Mouse (Mus musculus) neural tube, embryonic 13.5 days (tissue): Measurements from ENCODE around the gene Zfp553. TPM values are rescaled to one million over a fixed set of nuclear protein-coding genes. Genes with fewer than 3 reads are reported as not detected.

ENCODE experiments used
- ATAC-seq: fragments of 200-750 bp; cut with Nextera tagmentation; 2 replicates; pipeline ENCODE4 v1.8.0; 2017; ENCODE audit warnings: low read depth, mild to moderate bottlenecking, moderate TSS enrichment, moderate library complexity
- H3K27ac ChIP-seq: fragments of 300-500 bp; sonication (generic); replicated peaks from 2 replicates; pipeline ENCODE4 v1.5.1; 2015; ENCODE audit warnings: moderate library complexity, mild to moderate bottlenecking, inconsistent platforms
- H3K27me3 ChIP-seq: fragments of 300-500 bp; sonication (generic); 2 replicates; pipeline ENCODE4 v1.6.1; 2015; ENCODE audit warnings: mild to moderate bottlenecking, inconsistent platforms
- H3K36me3 ChIP-seq: fragments of 300-500 bp; sonication (generic); 2 replicates; pipeline ENCODE4 v1.6.1; 2015; ENCODE audit warnings: mild to moderate bottlenecking, inconsistent platforms
- H3K4me1 ChIP-seq: fragments of 300-500 bp; sonication (generic); replicated peaks from 2 replicates; pipeline ENCODE4 v1.6.1; 2015; ENCODE audit warnings: inconsistent platforms
- H3K4me2 ChIP-seq: fragments of 300-500 bp; sonication (generic); 2 replicates; pipeline ENCODE4 v1.6.1; 2015; ENCODE audit warnings: inconsistent platforms, mild to moderate bottlenecking, moderate library complexity
- H3K4me3 ChIP-seq: fragments of 300-500 bp; sonication (generic); 2 replicates; pipeline ENCODE4 v1.5.1; 2015; ENCODE audit warnings: mild to moderate bottlenecking, inconsistent platforms
- H3K9ac ChIP-seq: fragments of 300-500 bp; sonication (generic); 2 replicates; pipeline ENCODE4 v1.6.1; 2015; ENCODE audit warnings: moderate library complexity, mild to moderate bottlenecking, inconsistent platforms
- H3K9me3 ChIP-seq: fragments of 300-500 bp; sonication (generic); 2 replicates; pipeline ENCODE4 v1.6.1; 2016; ENCODE audit warnings: inconsistent platforms
- WGBS: fragments of 180-500 bp; shearing (Covaris S2); methylation state at CpG from one replicate; pipeline ENCODE4 v1.1.7; 2015; 5-methylcytosine and 5-hydroxymethylcytosine counted together
- polyA plus RNA-seq: library from polyadenylated mRNA; unstranded; fragments of >200 nt; fragmentation: Nextera tagmentation; extraction: Ambion mirVana; gene quantifications from 2 replicates; pipeline ENCODE4 v1.2.1, GENCODE M21; 2015

Gene Zfp553
- polyA plus RNA-seq, 1 experiment from 2014 or later = 54.7 TPM

GRCm38 (mm10) chr7:127224616-127225015, 8.2 kb upstream of the Zfp553 start:
- H3K4me1 ChIP-seq = peaks cover 3% of the 10 kb centered on the region; the same call in 1 of the 2 replicates
- H3K9ac ChIP-seq = no peak overlapping the region
- H3K27ac ChIP-seq = no peak overlapping the region
- 94% methylated on average over 6 of the region's 6 CpGs for WGBS
- H3K4me3 ChIP-seq = no peak overlapping the region
- H3K36me3 ChIP-seq = peaks cover under 1% of the 10 kb centered on the region; the same call in 1 of the 2 replicates
- H3K27me3 ChIP-seq = no peaks in the 10 kb centered on the region
- no peak for ATAC-seq
- no peak overlapping the region for H3K4me2 ChIP-seq
- no peaks in the 10 kb centered on the region for H3K9me3 ChIP-seq

GRCm38 (mm10) chr7:127225147-127225995, 7.5 kb upstream of the Zfp553 start:
- Histone ChIP-seq H3K27me3 (no peaks in the 10 kb centered on the region), H3K4me2 (no peak overlapping the region)
- 91% methylated on average over 11 of the region's 11 CpGs for WGBS

DNA sequence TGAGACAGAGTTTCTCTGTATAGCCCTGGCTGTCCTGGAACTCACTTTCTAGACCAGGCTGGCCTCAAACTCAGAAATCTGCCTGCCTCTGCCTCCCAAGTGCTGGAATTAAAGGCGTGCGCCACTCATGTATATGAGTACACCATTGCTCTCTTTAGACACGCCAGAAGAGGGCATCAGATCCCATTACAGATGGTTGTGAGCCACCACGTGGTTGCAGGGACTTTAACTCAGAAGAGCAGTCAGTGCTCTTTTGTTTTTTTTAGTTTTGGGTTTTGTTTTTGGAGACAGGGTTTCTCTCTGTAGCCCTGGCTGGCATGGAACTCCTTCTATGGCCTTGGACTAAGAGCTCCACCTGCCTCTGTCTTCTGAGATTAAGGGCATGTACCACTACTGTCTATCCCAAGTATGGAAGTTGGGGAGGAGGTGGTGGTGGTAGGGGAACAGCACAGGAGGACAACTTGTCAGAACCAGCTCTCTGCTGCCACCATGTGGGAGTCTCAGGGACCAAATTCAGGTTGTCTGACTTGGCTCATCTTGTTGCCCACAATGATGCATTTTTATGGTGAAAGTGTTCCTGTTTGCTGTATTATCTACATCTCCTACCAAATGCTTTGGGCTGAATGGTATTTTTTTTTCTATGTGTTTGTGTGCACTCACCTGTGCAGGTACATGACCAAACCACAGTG, 4.1 kb upstream of the Zfp553 start:
- no peak overlapping the region for H3K4me3 ChIP-seq
- H3K27ac ChIP-seq = no peak overlapping the region
- ATAC-seq = no peak
- no peaks in the 10 kb centered on the region for H3K27me3 ChIP-seq
- H3K4me1 ChIP-seq = peaks cover 30% of the 10 kb centered on the region
- no peaks in the 10 kb centered on the region for H3K9me3 ChIP-seq
- H3K36me3 ChIP-seq = peaks cover 14% of the 10 kb centered on the region
- H3K4me2 ChIP-seq = no peak overlapping the region
- H3K9ac ChIP-seq = no peak overlapping the region
- WGBS = 74% methylated on average over 4 of the region's 4 CpGs

More at GRCm38 (mm10) chr7:127225147-127225995, 7.5 kb upstream of the Zfp553 start:
- H3K4me1 ChIP-seq = peaks cover 11% of the 10 kb centered on the region
- no peaks in the 10 kb centered on the region for H3K9me3 ChIP-seq
- no peak overlapping the region for H3K4me3 ChIP-seq
- no peak overlapping the region for H3K27ac ChIP-seq
- H3K36me3 ChIP-seq = peaks cover 6% of the 10 kb centered on the region; the same call in 1 of the 2 replicates
- no peak overlapping the region for H3K9ac ChIP-seq
- ATAC-seq = no peak

GRCm38 (mm10) chr7:127231376-127231775, 1.5 kb upstream of the Zfp553 start:
- no peak for ATAC-seq
- WGBS = 54% methylated on average over 3 of the region's 3 CpGs
- peak overlapping the region; percentile 98 for H3K9ac ChIP-seq
- peaks cover 31% of the 10 kb centered on the region for H3K36me3 ChIP-seq
- H3K27ac ChIP-seq = peak overlapping the region; percentile 99; the same call in 1 of the 2 replicates
- H3K9me3 ChIP-seq = no peaks in the 10 kb centered on the region
- H3K4me3 ChIP-seq = peak overlapping the region; percentile 64
- H3K4me2 ChIP-seq = peak overlapping the region; percentile 89
- H3K4me1 ChIP-seq = peaks cover 45% of the 10 kb centered on the region
- H3K27me3 ChIP-seq = no peaks in the 10 kb centered on the region

DNA sequence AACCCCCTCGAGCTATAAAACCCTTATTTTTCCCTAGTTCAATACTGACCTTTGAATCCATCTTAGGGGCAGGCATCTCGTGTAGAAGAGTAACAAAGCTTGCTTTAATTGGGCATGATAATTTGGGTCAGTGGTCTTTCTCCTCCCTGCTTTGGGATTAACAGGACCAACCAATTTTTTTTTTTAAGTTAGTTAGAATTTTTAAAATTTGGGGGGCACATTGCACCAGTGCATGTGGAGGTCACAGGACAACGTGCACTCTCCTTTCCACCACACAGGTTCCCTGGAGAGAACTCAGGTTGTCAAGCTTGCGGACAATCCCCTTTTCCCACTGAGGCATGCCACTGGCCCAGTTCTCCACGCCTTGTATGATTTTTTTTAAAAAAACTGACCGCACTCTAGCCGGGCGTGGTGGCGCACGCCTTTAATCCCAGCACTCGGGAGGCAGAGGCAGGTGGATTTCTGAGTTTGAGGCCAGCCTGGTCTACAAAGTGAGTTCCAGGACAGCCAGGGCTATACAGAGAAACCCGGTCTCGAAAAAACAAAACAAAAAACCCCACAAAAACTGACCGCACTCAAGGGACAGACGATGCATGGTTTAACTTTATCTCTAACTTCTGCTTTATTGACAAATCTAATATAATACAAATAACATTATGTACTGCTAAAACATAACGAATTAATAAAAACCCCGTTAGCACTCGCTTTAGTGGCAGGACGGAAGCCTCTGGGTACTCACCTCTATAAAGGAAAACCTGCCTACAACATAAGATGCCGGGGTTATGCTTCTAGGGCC, 837 bp upstream of the Zfp553 start:
- no peaks in the 10 kb centered on the region for H3K9me3 ChIP-seq
- H3K36me3 ChIP-seq = peaks cover 38% of the 10 kb centered on the region
- H3K27me3 ChIP-seq = no peaks in the 10 kb centered on the region
- H3K4me3 ChIP-seq = peak overlapping the region; percentile 64
- H3K9ac ChIP-seq = peak overlapping the region; percentile 98
- ATAC-seq = no peak; the same call in 1 of the 2 replicates
- peaks cover 50% of the 10 kb centered on the region for H3K4me1 ChIP-seq
- H3K4me2 ChIP-seq = peak overlapping the region; percentile 89
- WGBS = 5% methylated on average over 20 of the region's 20 CpGs
- peak overlapping the region; percentile 99 for H3K27ac ChIP-seq

DNA sequence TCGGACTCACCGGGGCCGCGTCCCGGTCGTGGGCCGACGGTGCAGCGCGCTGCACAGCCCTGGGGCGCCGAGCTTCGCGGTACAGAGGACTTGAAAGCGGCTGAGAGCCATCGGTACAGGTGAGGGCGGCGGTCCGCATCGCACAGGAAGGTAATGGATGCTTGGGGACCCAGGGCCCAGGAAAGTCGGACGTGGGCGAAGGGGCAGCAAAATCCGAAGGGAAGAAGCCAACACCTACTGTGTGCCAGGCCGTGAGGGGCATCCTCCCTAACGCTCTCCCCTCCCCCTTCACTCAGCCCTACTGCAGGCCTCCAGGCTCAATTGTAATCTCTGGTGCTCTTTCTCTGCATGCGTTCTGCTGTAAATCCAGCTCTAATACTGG, 498 bp downstream of the Zfp553 start:
- Histone ChIP-seq H3K9ac (peak overlapping the region; percentile 98), H3K36me3 (peaks cover 51% of the 10 kb centered on the region), H3K4me3 (peak overlapping the region; percentile 64), H3K27me3 (no peaks in the 10 kb centered on the region), H3K27ac (peak overlapping the region; percentile 99), H3K4me1 (peaks cover 54% of the 10 kb centered on the region), H3K4me2 (peak overlapping the region; percentile 89), H3K9me3 (no peaks in the 10 kb centered on the region)
- ATAC-seq = peak; percentile 48
- WGBS = 0% methylated on average over 27 of the region's 27 CpGs

- Histone ChIP-seq H3K9ac (peak overlapping the region; percentile 98), H3K9me3 (no peaks in the 10 kb centered on the region), H3K4me2 (peak overlapping the region; percentile 89), H3K27me3 (no peaks in the 10 kb centered on the region), H3K36me3 (peaks cover 55% of the 10 kb centered on the region), H3K4me3 (peak overlapping the region; percentile 64), H3K27ac (peak overlapping the region; percentile 99), H3K4me1 (peaks cover 54% of the 10 kb centered on the region)
- 3% methylated on average over 9 of the region's 9 CpGs for WGBS
- ATAC-seq = no peak
Observed at GRCm38 (mm10) chr7:127233765-127234164, 904 bp downstream of the Zfp553 start.

- H3K4me2 ChIP-seq = peak overlapping the region; percentile 89
- H3K4me1 ChIP-seq = peaks cover 50% of the 10 kb centered on the region
- H3K4me3 ChIP-seq = peak overlapping the region; percentile 64
- H3K9me3 ChIP-seq = no peaks in the 10 kb centered on the region
- H3K9ac ChIP-seq = peak overlapping the region; percentile 98; the same call in 1 of the 2 replicates
- no peak overlapping the region for H3K27ac ChIP-seq
- no peaks in the 10 kb centered on the region for H3K27me3 ChIP-seq
- no peak for ATAC-seq
- peaks cover 59% of the 10 kb centered on the region for H3K36me3 ChIP-seq
- WGBS = 89% methylated on average over 2 of the region's 2 CpGs
Observed at GRCm38 (mm10) chr7:127234777-127235176, 1.9 kb downstream of the Zfp553 start.

DNA sequence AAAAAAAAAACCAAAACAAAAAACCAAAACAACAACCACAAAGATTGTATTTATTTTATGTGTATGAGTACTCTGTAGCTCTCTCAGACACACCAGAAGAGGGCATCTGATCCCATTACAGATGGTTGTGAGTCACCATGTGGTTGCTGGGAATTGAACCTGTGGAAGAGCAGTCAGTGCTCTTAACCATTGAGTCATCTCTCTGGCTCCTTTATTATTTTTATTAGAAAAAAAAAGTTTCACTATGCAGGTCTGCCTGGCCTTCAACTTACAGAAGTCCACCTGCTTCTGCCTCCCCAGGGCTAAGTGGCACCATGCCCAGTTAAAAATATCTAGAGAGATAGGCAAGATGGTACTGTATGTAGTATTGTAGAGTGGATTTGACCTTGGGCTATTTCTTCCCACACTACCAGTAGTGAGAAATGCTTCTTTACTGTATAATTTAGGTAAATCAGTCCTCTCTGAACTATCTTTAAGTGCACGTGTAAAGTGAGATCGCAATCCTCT, 10.6 kb downstream of the Zfp553 start:
- H3K4me1 ChIP-seq = peaks cover 31% of the 10 kb centered on the region
- no peaks in the 10 kb centered on the region for H3K9me3 ChIP-seq
- peak overlapping the region; percentile 70 for H3K4me2 ChIP-seq
- whole genome bisulfite sequencing = 47% methylated on average over 2 of the region's 2 CpGs
- H3K36me3 ChIP-seq = peaks cover 20% of the 10 kb centered on the region
- H3K27me3 ChIP-seq = no peaks in the 10 kb centered on the region
- H3K9ac ChIP-seq = peak overlapping the region; percentile 89; the same call in 1 of the 2 replicates
- ATAC-seq = no peak
- H3K27ac ChIP-seq = peak overlapping the region; percentile 84
- peak overlapping the region; percentile 71 for H3K4me3 ChIP-seq

- no peaks in the 10 kb centered on the region for H3K9me3 ChIP-seq
- peaks cover 16% of the 10 kb centered on the region; the same call in 1 of the 2 replicates for H3K36me3 ChIP-seq
- peak within 1 kb of the TSS; percentile 89 for H3K9ac ChIP-seq
- WGBS = 1% methylated on average over 56 of the region's 56 CpGs
- peak within 1 kb of the TSS; percentile 71 for H3K4me3 ChIP-seq
- H3K4me1 ChIP-seq = peaks cover 31% of the 10 kb centered on the region
- peak; percentile 94 for ATAC-seq
- no peaks in the 10 kb centered on the region for H3K27me3 ChIP-seq
- peak within 1 kb of the TSS; percentile 70 for H3K4me2 ChIP-seq
- peak within 1 kb of the TSS; percentile 84 for H3K27ac ChIP-seq
Observed at GRCm38 (mm10) chr7:127243870-127244657, 11.2 kb downstream of the Zfp553 start, which contains the start of gene Zfp771. Gene Zfp771, plus strand, starts transcription at chr7:127244274.
